Mouse (Mus musculus) cerebellum, postnatal 36 days (tissue): ENCODE results near the gene Ranbp3.

Experiments
- DNase-seq, 2 experiments: peaks; one replicate each; pipeline ENCODE4 v3.0.0; 2021 to 2022; ENCODE audit warnings: mixed read lengths in 2 of 2

Ranbp3 gene

DNA sequence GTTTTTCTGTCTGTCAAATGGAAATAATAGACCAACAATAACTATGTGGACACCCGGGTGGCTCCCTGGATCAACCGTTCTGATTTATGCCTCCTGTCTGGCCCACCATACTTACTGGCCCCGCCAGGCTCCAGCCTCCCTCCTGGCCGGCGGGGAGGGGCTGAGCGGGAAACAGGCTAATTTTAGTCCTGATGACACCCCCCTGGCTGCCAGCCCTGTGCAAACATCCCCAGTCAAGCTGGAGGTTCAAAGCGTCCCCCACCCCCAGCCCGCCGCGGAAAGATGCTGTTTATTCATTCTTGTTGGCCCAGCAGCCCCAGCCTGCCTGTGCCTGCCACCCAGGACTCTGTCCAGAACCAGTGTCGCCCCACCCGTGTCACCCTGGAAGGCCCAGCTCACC is 55.0 kb downstream of the Ranbp3 start:
- no peak for DNase-seq

GRCm38 (mm10) chr17:56729151-56729550 is 56.1 kb downstream of the Ranbp3 start:
- peak; percentile 69 to 71 for DNase-seq

GRCm38 (mm10) chr17:56729656-56730055 is 56.6 kb downstream of the Ranbp3 start:
- DNase-seq = no peak

GRCm38 (mm10) chr17:56736534-56736933 is 63.4 kb downstream of the Ranbp3 start:
- DNase-seq = no peak

DNA sequence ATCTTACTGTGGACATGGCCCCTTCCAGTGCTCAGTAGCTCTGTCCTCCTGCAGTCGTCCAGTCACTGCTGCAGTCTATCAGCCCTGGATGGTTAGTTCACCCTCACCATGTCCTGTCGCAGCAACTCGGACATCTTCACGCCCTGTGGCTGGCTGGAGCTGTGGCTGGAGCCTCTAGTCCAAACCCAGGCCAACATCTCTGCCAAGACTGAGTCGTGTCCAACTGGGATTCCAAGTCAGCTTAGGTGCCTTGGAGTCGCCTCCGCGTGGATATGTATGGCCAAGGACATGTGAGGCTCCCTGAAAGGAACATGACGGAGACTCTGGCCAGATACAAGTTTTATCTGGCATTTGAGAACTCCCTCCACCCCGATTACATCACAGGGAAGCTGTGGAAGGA is 65.1 kb downstream of the Ranbp3 start:
- DNase-seq = no peak

DNA sequence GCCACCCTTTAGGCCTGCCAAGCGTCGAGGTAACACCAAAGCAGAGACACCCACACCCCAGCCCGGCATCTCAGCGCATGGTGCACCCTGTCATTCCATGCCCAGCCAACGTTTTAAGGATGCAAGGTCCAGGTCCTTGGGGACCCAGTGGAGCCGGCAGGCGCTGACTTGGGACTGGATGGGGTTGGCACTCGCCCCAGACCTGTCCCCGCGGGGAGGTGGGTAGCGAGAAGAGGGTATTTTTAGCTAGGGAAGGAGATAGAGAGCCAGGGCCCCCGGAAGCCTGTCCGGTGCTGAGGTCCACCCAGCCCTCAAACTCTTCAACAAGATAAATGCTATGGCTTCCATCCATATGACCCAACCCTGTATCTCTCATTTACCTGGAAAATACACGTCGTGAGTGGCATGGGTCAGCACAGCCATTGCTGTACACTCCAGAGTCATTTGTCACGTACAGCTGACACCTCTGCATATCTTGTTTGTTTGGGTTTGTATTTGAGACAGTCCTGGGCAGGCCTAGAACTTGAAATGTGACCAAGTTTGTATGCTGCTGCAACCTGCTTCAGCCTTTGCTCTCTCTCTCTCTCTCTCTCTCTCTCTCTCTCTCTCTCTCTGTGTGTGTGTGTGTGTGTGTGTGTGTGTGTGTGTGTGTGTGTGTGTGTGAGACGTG is 67.2 kb downstream of the Ranbp3 start:
- DNase-seq = no peak

DNA sequence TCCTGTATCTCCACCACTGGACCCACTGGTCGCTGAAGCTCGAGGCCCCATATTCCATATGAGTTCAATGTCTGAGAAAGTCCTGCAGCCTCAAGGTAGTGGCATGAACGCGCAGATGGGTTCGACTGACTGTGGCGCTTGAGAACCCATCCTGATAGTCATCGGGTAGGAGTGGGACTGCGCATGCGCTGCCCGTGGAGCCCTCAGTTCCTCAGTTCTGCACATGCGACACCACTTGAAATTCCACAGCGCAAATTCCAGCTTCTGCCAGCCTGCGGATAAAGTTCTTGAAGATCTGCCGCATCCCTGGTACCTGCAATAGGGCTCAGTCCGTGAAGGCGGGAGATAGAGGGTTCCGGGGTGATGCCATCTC is 67.7 kb downstream of the Ranbp3 start:
- no peak for DNase-seq

DNA sequence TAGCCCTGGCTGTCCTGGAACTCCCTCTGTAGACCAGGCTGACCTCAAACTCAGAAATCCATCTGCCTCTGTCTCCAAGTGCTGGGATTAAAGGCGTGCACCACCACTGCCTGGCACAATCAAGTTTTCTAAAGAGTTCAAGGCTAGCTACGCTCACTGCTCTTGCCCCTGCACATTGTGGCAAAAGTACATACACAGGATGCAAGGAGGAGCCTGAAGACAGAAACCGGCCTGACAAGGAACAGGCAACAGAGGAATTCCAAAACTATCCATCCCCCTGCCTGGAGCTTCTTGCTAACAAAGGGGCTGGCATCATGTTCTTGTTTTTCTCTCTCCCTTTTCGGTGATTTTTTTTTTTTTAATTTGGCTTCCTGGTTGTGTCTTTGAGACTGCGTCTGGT is 71.1 kb downstream of the Ranbp3 start:
- no peak for DNase-seq

DNA sequence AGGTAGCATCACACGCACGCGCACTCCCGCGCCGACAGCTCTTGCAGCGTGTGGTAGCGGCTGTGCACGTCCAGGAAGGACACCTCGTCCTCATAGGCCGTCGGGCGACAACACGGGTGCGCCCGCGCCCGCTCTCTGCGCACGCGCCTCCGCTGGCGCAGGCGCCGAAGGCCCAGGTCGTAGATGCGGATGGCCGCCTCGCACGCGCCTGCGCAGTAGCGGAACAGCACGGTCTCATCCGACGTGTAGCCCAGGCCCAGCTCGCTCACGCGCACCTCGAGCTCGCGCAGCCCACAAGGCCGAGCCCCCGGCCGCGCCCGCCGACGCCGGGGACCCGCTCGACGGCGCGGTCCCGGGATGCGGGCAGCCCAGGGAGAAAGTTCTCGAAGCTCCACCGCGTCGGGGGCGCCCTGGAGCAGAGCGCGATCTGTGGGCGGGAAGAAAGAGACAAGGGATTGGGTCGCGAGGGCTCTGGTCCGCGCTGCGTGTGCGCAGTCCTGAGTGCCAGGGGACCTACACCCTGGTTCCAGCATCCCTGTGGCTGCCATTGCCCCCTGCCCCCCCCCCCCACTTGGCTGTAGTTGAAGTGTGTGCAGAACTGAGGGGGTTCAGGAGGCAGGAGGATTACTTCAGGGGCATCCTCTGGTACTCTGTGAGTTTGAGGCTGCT is 78.4 kb downstream of the Ranbp3 start:
- DNase-seq = no peak

- no peak for DNase-seq
Observed at GRCm38 (mm10) chr17:56753452-56753851, 80.4 kb downstream of the Ranbp3 start.

DNA sequence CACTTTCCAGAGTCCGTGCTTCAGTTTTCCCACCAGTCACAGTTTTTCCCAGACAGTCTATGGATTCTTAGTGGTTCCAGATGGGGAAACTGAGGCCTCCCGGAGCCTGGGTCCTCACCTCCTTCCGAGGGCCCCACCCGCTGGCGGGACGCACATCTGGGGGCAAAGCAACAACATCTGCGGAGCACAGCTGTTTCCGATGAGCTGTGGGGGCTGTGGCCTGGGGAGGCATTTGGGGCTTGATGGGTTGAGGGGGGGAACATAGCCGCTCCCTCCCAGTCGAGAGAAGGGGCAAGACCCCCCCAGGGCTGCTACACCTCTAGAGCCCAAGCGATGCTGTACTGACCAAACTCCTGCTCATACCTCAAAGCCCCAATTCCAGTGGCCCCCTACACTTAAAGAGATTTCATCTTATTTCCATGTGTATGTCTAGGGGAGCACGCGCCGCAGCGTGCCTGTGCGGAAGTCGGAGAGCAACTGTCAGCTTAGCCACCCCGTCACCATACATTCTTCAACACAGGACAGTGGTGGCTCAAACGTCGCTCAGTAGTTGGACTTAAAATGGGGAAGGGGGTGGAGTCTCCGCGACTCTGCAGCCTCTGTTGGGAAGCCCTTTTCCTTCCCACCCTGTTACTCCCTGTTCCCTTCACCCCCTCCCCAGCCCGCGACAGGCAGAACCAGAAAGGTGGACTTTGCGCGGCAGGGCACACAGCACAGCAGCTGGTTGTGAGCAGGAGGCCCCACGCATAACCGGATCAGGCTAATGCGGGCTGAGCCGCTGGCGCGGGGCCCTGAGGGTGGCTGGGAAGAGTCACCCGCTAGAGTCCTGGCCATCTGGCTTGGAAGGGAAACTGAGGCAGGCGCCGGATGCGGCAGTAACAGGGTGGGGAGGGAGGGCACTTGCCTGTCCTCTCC is 81.4 kb downstream of the Ranbp3 start:
- no peak for DNase-seq

DNA sequence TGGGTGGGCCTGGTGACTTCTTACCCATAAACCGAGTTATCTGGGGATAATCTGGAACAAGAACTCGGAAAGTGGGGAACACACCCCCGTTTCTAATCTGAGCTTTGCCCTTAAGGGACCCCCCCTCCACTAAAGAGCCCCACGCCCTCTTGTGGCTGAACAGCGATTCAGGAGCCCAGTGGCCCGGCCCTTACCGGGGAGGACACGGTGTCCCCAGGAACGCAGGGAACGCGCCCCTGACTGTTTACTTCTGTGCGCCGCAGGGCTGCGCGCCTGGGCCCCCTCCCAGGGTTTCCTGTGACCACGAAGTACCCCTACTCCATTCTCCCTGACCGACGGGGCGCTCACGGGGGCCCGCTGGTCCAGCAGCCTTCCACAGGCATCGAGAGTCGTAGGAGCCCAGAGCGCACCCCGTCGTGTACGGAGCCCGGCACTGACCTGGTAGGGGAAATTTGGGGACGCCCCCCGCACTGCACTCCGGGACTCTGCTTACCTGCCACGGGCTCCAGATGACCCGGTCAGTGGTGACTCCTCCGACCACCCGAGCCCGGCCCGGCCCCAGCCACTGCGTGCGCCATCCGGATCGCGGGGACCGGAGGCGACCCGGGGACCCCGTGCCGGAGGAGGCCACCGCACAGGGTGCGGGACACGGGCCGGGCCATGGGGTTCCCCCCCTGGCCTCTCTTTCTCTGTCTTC is 83.8 kb downstream of the Ranbp3 start:
- DNase-seq = no peak

DNA sequence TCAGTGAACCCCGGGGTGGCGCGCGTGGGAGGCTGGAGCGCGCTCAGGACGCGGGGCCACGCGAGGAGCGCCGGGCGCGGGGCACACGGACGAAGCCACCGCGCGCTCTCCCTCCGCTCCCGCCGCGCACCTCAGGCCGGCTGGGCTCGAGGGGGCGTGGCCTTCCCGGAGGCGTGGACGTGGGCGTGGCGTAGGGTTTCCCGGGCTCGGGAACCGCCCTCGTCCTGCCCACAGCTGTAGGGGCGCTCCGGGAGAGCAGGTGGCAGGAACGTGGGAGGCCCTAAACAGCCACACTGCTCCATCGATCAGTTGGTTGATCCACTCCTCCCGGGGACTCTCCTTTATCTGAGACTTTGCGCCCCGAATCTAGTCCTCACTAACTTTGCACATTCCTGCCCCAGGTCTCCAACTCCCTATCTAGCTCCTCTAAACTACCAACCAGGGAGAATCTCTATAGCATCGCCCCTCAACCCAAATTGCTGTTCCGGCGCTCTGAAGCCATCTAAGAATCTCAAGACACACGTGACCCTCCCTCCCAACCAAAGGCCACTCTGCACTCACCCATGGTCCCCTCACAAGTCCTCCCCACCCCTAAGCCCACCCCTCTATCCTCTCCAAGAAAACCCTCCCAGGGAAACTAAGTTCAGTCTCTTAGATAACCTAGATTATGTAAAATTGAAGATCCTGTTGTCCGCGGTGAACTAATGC is 84.5 kb downstream of the Ranbp3 start, which contains the start of gene Nrtn:
Gene Nrtn, minus strand, starts transcription at position 115 of the 708 bp plus-strand sequence.
- DNase-seq = peak; percentile 30 to 44

DNA sequence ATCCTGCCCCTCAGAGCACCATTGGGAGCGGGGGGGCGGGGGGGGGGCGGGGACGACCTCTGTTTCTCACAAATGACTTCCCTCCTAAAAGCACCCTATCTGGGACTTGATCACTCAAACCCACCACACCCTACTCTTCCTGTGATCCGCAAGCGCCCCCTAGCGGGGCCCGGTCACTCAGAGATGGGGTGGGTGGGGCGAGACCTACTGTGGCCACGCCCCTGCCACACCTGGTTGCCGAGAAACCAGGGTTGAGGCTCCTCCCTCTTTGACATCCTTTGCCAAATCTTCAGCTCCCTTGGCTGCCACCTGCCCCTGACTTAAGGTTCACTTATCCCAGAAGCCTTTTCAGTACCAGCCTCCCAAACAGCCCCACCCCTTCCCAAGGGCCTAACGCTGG is 85.0 kb downstream of the Ranbp3 start:
- DNase-seq = peak; percentile 53 to 69

- DNase-seq = no peak
Observed at GRCm38 (mm10) chr17:56759261-56759660, 86.2 kb downstream of the Ranbp3 start.

GRCm38 (mm10) chr17:56761077-56761476 is 88.0 kb downstream of the Ranbp3 start:
- DNase-seq = no peak
